Mouse (Mus musculus): ENCODE data around the gene Prkca.

Gene Prkca

DNA sequence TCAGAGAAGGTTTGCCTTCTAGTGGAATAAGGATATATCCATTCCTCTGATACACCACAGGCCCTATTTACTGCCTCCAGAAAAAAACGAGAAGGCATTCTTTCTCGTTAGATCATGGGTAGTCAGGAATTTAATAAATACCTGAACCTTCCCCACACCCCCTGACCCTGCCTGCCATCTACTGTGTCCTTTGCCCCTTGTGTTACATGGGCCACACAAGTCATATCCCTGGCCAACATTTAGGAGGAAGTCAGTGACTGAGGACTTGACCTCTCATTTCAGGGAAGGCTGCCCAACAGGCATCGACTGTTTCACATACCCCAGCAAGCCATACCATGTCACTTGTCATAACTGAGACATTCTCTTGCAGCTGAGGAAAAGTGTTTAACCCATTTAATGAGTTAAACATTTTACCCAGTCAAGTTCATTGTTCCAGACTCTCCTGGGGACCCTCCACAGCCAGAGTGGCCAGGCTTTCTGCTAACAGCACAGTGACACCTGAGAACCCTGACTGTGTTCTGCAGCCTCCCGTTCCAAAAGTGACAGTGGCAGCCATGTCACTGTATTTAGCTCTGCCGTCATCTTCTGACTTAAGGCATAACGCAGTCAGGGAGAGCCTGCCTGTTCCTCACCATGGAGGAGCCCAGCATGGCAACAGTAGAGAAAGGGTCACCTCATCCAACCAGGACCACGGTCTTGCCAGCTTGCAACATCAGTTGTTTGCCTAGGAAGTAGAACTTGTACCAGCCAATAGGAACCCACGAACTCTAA, 114.4 kb downstream of the Prkca start:
- DNase-seq: no peak

GRCm38 (mm10) chr11:108228497-108228896, 115.2 kb downstream of the Prkca start:
- no peak for DNase-seq

GRCm38 (mm10) chr11:108226248-108226647, 117.5 kb downstream of the Prkca start:
- no peak for DNase-seq

- no peak for DNase-seq
These were observed 119.3 kb downstream of the Prkca start for GRCm38 (mm10) chr11:108224233-108224973.

DNA sequence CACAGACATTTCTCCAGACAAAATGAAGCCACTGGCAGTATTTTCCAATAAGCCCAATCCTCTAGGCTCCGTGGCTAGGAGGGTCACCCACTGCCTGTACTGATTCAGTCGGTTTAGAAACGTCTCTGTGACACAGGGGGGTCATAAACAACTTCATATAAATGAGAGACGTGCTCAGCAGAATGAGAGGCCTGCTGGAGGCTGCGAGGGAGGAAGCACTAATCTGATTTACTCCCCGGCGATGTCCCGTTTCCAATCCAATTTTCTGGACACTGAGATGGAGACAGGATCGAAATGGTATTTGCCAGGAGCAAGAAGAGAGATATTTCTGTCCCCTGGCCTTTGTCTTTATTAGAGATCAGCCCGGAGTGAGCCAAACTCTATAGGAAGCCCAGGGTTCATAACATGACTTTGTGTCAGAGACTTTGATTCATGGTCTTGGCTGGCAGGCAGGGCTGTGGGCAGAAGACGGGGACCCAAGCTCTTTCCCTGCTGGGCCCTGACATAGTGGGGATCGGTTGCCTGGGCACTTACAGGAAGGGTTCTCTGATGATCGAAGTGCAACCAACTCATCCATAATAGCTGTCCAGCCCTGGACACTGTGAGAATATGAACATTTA, 120.0 kb downstream of the Prkca start:
- DNase-seq: no peak

- no peak for DNase-seq
These were observed 120.6 kb downstream of the Prkca start for GRCm38 (mm10) chr11:108223154-108223553.

DNA sequence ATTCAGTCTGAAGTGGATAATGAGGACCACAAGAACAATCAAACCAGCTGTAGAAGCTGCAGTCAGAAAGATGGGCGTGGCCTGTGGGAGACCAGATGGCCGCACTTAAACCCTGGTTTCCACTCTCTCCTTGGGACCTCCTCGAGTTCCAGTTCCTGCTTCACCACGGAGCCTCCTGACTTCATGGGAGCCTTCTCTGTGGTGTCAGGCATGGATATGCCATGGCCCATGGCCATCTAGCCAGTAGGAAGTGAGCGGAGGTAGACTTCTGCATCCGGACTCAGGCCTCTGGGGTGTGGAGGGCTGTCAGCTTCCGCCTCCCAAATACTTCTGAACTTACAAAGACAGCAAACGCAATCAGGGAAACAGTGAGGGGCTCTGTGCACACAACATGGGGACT, 121.1 kb downstream of the Prkca start:
- no peak for DNase-seq

DNA sequence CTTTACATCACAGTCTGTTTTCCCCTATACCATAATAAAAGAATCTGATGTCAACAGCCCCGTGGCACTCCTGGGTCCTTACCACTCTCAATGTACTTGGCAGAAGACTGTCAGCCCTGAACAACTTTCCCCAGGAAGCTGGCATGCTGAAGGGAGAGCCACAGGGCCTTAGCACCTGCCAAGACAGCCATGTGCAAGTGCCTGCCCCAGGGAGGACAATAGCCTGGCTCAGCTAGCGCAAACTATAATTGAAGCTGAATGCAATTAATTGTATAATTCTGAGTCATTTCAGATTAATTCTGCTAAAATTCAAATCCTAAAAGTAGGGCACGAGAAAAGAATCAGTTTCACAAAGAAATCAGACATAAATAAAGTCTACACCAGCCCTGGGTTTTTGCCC, 121.7 kb downstream of the Prkca start:
- peak; percentile 25 for DNase-seq

DNA sequence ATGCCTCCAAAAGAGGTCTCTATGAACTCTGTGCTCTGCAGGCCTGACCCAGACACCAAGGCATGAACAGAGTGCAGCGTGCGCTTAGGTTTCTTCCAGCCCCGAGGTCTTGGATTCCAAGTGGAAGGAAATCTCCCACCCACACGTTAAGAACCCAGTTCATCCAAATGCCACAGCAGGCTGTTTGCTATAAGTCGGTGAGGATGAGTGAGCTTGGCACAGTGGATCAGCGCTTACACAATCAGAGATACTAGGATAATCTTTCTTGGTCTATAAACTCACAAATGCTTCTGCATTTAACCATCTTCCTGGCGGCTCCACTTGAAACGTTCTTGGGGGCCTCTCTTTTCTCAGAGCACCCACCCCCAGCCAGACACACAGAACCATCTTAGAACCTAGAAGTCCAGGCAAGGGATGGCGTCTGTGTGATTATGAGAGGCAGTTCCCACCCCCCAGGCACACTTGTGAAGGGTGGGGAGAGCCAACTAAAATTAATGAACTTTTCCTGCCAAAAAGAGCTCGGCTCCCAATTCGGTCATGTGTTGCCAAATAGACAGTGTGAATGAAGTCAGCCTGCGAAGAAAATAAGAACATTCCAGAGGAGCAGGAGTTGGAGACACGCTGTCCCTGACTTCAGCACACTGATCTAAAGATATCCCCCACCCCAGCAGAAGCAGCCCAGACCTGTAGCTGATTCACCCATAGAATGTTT, 122.4 kb downstream of the Prkca start:
- no peak for DNase-seq

DNA sequence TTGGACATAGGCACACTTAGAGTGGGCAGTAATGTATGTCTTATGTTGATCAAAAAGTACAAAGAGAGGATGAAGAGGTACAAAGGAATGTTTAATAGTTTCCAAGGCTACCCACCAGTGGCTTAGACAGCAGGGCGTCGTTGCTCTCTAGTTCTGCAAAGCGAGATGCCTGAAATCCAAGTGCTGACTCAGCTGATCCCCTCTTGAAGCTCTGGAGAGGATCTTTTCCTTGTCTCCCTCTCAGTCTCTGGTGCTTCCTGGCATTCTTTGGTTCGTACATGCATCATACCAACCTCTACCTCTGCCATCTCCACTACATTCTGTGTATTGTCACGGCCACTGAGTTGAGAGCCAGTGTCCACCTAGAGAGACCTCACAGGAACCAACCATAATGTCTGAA, 123.1 kb downstream of the Prkca start:
- no peak for DNase-seq

- DNase-seq: no peak
These were observed 126.7 kb downstream of the Prkca start for GRCm38 (mm10) chr11:108217043-108217442.

GRCm38 (mm10) chr11:108216064-108216463, 127.7 kb downstream of the Prkca start:
- DNase-seq: no peak

DNA sequence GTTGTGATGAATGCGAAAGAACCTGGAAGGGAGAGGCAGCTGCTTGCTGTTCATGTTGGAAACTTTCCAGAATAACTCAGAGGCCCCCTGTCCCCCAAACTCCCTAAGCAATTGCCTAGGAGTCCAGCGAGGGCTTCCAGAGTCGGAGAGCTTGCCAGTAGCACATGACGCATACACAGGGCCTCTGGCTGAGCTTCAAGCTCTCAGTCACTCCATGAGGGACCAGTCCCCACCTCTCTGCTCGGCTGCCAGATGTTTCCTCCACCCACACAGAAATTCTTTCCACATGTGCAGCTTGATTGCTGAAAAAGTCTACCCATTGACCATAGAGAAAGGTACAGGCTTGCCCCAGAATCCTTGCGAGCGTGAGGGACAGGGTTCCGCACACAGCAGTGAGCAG, 128.3 kb downstream of the Prkca start:
- DNase-seq: no peak

GRCm38 (mm10) chr11:108214521-108215223, 129.1 kb downstream of the Prkca start:
- no peak for DNase-seq

GRCm38 (mm10) chr11:108213783-108214182, 129.9 kb downstream of the Prkca start:
- no peak for DNase-seq

GRCm38 (mm10) chr11:108212638-108213037, 131.1 kb downstream of the Prkca start:
- no peak for DNase-seq

DNA sequence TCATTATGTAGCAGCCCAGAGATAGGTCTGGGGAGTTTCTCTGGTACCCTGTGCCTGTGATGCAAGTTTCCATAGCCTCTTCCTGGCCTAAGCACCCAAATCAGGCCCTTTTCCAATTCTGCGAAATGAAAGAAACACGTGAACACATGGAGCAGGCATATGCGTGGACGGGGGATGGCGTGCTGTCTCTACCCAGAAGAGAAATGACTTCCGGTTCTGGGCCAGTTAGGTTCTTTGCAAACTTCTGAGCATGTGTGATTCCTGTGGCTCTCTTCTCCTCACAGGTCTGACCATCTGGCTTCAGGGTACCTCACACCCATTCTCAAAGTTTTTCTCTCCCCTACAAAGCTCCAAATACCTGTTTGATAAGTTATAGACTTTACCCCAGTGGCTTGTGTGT, 131.7 kb downstream of the Prkca start:
- DNase-seq: no peak

DNA sequence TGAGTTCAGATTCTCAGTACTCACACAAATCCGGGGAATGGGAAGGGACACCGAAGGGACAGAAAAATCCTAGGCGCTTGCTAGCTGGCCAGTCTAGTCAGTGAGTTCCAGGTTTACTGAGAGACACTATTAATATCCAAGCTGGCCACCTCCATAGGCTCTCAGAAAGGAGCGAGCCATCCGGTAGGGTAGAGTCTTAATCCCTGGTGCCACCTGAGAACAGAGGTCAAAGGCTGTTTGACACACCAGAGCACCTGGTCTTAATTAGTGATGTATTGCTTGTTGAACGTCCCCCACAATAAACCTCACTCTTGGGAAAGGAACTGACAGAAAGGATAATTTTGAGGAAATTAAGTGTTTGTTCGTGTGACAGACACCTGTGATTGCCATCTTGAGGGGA, 133.0 kb downstream of the Prkca start:
- no peak for DNase-seq

- no peak for DNase-seq
These were observed 137.1 kb downstream of the Prkca start for GRCm38 (mm10) chr11:108206602-108207001.

GRCm38 (mm10) chr11:108204895-108205248, 138.9 kb downstream of the Prkca start:
- no peak for DNase-seq

DNA sequence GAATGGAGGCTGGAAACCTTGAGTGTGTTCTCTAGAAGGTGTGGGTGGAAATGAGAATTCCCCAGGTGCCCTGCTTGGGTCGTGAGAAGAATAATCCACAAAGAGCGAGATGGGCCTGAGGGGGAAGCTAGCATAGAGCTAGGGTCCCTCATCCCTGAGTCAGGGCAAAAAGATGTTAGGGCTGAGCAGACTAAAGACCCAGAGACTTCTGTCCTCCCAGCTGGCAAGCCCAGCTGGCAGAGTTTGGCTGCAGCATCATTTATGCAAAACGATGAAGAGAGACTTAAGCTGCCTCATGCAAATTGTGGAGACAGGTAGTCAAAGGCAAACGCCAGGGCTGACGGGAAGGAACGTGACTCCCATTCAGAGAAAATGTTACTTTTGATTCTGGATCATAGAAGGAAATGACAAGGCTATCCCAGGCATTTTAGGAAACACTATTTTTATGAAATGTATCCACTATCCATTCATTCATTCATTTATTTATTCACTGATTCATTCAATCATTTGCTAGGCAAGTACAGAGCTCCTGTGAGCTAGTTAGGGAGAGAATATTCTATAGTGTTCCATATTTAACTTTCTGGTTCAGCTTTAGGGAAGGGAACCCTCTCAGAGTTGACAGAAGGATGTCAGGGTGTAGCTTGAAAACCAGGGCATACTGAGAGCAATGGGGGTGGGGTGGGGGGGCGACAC, 139.4 kb downstream of the Prkca start:
- DNase-seq: no peak

GRCm38 (mm10) chr11:108202835-108203234, 140.9 kb downstream of the Prkca start:
- DNase-seq: no peak

Measured in cerebellum, adult 8-10 months (tissue).